Mouse (Mus musculus) stomach, postnatal 0 days (tissue): ENCODE data around the gene Duox1. TPM values are rescaled to one million over a fixed set of nuclear protein-coding genes. Genes with fewer than 3 reads are reported as not detected.

Experiments
- ATAC-seq: fragments of 200-750 bp; cut with Nextera tagmentation; 2 replicates; pipeline ENCODE4 v1.8.0; 2017; ENCODE audit not compliant: low FRiP score, low TSS enrichment
- DNase-seq: peaks from one replicate; pipeline ENCODE4 v3.0.0-alpha.2; 2016; ENCODE audit warnings: low spot score
- H3K27ac ChIP-seq: fragments of 300-500 bp; sonication (generic); replicated peaks from 2 replicates; pipeline ENCODE4 v1.5.1; 2014; ENCODE audit warnings: mild to moderate bottlenecking, control low read depth
- H3K27me3 ChIP-seq: fragments of 300-500 bp; sonication (generic); 2 replicates; pipeline ENCODE4 v1.6.1; 2014; ENCODE audit warnings: low read length; ENCODE audit not compliant: control insufficient read depth, insufficient read depth
- H3K36me3 ChIP-seq: fragments of 300-500 bp; sonication (generic); 2 replicates; pipeline ENCODE4 v1.6.1; 2014; ENCODE audit warnings: low read length, mixed read lengths; ENCODE audit not compliant: control insufficient read depth, insufficient read depth
- H3K4me1 ChIP-seq: fragments of 300-500 bp; sonication (generic); replicated peaks from 2 replicates; pipeline ENCODE4 v1.6.1; 2014; ENCODE audit warnings: antibody characterized with exemption; ENCODE audit not compliant: control insufficient read depth, insufficient read depth
- H3K4me2 ChIP-seq: fragments of 300-500 bp; sonication (generic); replicated peaks from 2 replicates; pipeline ENCODE4 v1.6.1; 2014; ENCODE audit warnings: low read depth, mild to moderate bottlenecking, control low read depth, moderate library complexity
- H3K4me3 ChIP-seq: fragments of 300-500 bp; sonication (generic); 2 replicates; pipeline ENCODE4 v1.5.1; 2014; ENCODE audit warnings: low read depth, low read length, control low read depth
- H3K9ac ChIP-seq: fragments of 300-500 bp; sonication (generic); 2 replicates; pipeline ENCODE4 v1.6.1; 2014; ENCODE audit warnings: mild to moderate bottlenecking, low read length, control low read depth, mixed read lengths
- H3K9me3 ChIP-seq: fragments of 300-500 bp; sonication (generic); 2 replicates; pipeline ENCODE4 v1.6.1; 2016; ENCODE audit warnings: low read length; ENCODE audit not compliant: control insufficient read depth
- CTCF ChIP-seq: IDR thresholded peaks from 2 replicates; pipeline ENCODE4 v1.5.1; 2016; ENCODE audit warnings: antibody characterized with exemption, low read depth, mild to moderate bottlenecking, moderate library complexity
- EP300 ChIP-seq: optimal IDR thresholded peaks from 2 replicates; pipeline ENCODE3; 2016; ENCODE audit warnings: antibody characterized with exemption
- WGBS: fragments of 180-500 bp; shearing (Covaris S2); extraction: QIAGEN DNeasy Blood & Tissue Kit; methylation state at CpG from one replicate; pipeline ENCODE4 v1.1.7; 2014; 5-methylcytosine and 5-hydroxymethylcytosine counted together
- polyA plus RNA-seq: library from polyadenylated mRNA; unstranded; fragments of >200 nt; fragmentation: Nextera tagmentation; extraction: Ambion mirVana; gene quantifications from 2 replicates; pipeline ENCODE4 v1.2.1, GENCODE M21; 2015

Duox1 gene
- polyA plus RNA-seq, 1 experiment from 2014 or later, result 3.5 TPM

- peak; percentile 95 for DNase-seq
- no peaks in the 10 kb centered on the region for H3K36me3 ChIP-seq
- peak overlapping the region; percentile 58 for H3K4me3 ChIP-seq
- peak overlapping the region; percentile 63 for H3K9ac ChIP-seq
- TF ChIP-seq EP300, result no peak
- TF ChIP-seq CTCF, result no peak
- no peaks in the 10 kb centered on the region for H3K9me3 ChIP-seq
- H3K27me3 ChIP-seq, result no peaks in the 10 kb centered on the region
- under 1% methylated on average over 28 of the region's 28 CpGs for WGBS
- peak overlapping the region; percentile 88 for H3K27ac ChIP-seq
- peak; percentile 90 for ATAC-seq
- H3K4me1 ChIP-seq, result no peaks in the 10 kb centered on the region
- peak overlapping the region; percentile 49 for H3K4me2 ChIP-seq
Measured at GRCm38 (mm10) chr2:122377215-122377674, 61.8 kb downstream of the Duox1 start.

- H3K9me3 ChIP-seq, result no peaks in the 10 kb centered on the region
- no peak for TF ChIP-seq EP300
- TF ChIP-seq CTCF, result no peak
- WGBS, result 0% methylated on average over 26 of the region's 26 CpGs
- no peaks in the 10 kb centered on the region for H3K27me3 ChIP-seq
- peak overlapping the region; percentile 63 for H3K9ac ChIP-seq
- DNase-seq (peak; percentile 72), ATAC-seq (peak; percentile 80)
- H3K4me3 ChIP-seq, result peak overlapping the region; percentile 58
- no peaks in the 10 kb centered on the region for H3K4me1 ChIP-seq
- H3K27ac ChIP-seq, result peak overlapping the region; percentile 88
- H3K36me3 ChIP-seq, result no peaks in the 10 kb centered on the region
- peak overlapping the region; percentile 43 for H3K4me2 ChIP-seq
Measured at GRCm38 (mm10) chr2:122377751-122378246, 62.3 kb downstream of the Duox1 start.

- H3K9ac ChIP-seq, result 0 out of 2 replicates have a peak overlapping the region, but pooled peaks have one; percentile 13
Measured at GRCm38 (mm10) chr2:122378421-122379291, 63.2 kb downstream of the Duox1 start.

GRCm38 (mm10) chr2:122379292-122379650, 63.8 kb downstream of the Duox1 start:
- ATAC-seq, result no peak
- no peak overlapping the region for H3K4me2 ChIP-seq
- H3K36me3 ChIP-seq, result no peaks in the 10 kb centered on the region
- no peaks in the 10 kb centered on the region for H3K4me1 ChIP-seq
- H3K9me3 ChIP-seq, result no peaks in the 10 kb centered on the region
- WGBS, result 38% methylated on average over 2 of the region's 2 CpGs
- no peak overlapping the region for H3K9ac ChIP-seq
- TF ChIP-seq EP300 (no peak), CTCF (no peak)
- no peak overlapping the region for H3K27ac ChIP-seq
- no peaks in the 10 kb centered on the region for H3K27me3 ChIP-seq
- DNase-seq, result no peak
- no peak overlapping the region for H3K4me3 ChIP-seq

More at GRCm38 (mm10) chr2:122378421-122379291, 63.2 kb downstream of the Duox1 start:
- no peaks in the 10 kb centered on the region for H3K36me3 ChIP-seq
- peak overlapping the region; percentile 88; the same call in 1 of the 2 replicates for H3K27ac ChIP-seq
- no peaks in the 10 kb centered on the region for H3K27me3 ChIP-seq
- peak overlapping the region; percentile 43 for H3K4me2 ChIP-seq
- DNase-seq (no peak), ATAC-seq (no peak)
- TF ChIP-seq EP300, result no peak
- TF ChIP-seq CTCF, result peak; percentile 79
- 19% methylated on average over 8 of the region's 8 CpGs for WGBS
- no peaks in the 10 kb centered on the region for H3K4me1 ChIP-seq
- peak overlapping the region; percentile 58 for H3K4me3 ChIP-seq
- no peaks in the 10 kb centered on the region for H3K9me3 ChIP-seq

GRCm38 (mm10) chr2:122380768-122381311, 65.4 kb downstream of the Duox1 start:
- no peak overlapping the region for H3K27ac ChIP-seq
- H3K4me3 ChIP-seq, result peak overlapping the region; percentile 27
- ATAC-seq, result no peak
- H3K4me2 ChIP-seq, result peak overlapping the region; percentile 46
- TF ChIP-seq EP300 (no peak), CTCF (peak; percentile 89)
- H3K9ac ChIP-seq, result 0 out of 2 replicates have a peak overlapping the region, but pooled peaks have one; percentile 8
- 10% methylated on average over 11 of the region's 11 CpGs for WGBS
- peak; percentile 53 for DNase-seq
- H3K9me3 ChIP-seq, result no peaks in the 10 kb centered on the region
- no peaks in the 10 kb centered on the region for H3K4me1 ChIP-seq
- no peaks in the 10 kb centered on the region for H3K27me3 ChIP-seq
- H3K36me3 ChIP-seq, result no peaks in the 10 kb centered on the region
